Mouse (Mus musculus) cortical plate, adult 2 months (tissue): ENCODE measurements around the gene Dnajc3. TPM values are rescaled to one million over a fixed set of nuclear protein-coding genes. Genes with fewer than 3 reads are reported as not detected.
"Not testable (repeated sequence)": the region's sequence is repeated elsewhere in the genome, so short reads cannot be mapped to it uniquely, and the experiment has no call there.

Experiments
- H3K27ac ChIP-seq: fragments of 200-500 bp; 2 replicates; pipeline ENCODE4 v1.5.1; 2012; ENCODE audit warnings: low read length, control low read depth, inconsistent platforms; ENCODE audit not compliant: insufficient read depth
- H3K4me1 ChIP-seq: fragments of 200-500 bp; 2 replicates; pipeline ENCODE4 v1.6.1; 2011; ENCODE audit warnings: low read length; ENCODE audit not compliant: control insufficient read depth, insufficient read depth
- H3K4me3 ChIP-seq: fragments of 200-500 bp; 2 replicates; pipeline ENCODE4 v1.5.1; 2011; ENCODE audit warnings: mild to moderate bottlenecking, low read length, control low read depth; ENCODE audit not compliant: insufficient read depth
- CTCF ChIP-seq: fragments of 200-500 bp; IDR thresholded peaks from 2 replicates; pipeline ENCODE4 v1.5.1; 2011; ENCODE audit warnings: mild to moderate bottlenecking, control low read depth, low read length; ENCODE audit not compliant: insufficient read depth; ENCODE audit errors: extremely low read depth
- POLR2A ChIP-seq: fragments of 200-500 bp; IDR thresholded peaks from 2 replicates; pipeline ENCODE4 v1.6.1; 2011; ENCODE audit warnings: mild to moderate bottlenecking, low read length, control low read depth; ENCODE audit not compliant: insufficient read depth; ENCODE audit errors: extremely low read depth
- polyA plus RNA-seq: library from polyadenylated mRNA; depleted of rRNA; stranded (reverse); fragments of >200 nt; gene quantifications from 2 replicates; pipeline ENCODE4 v1.2.3, GENCODE M21; 2012

Gene Dnajc3
- polyA plus RNA-seq, 1 experiment = 22.2 TPM

- H3K4me3 ChIP-seq = no peak overlapping the region
- H3K27ac ChIP-seq = no peak overlapping the region
- no peak for TF ChIP-seq POLR2A
- no peak for TF ChIP-seq CTCF
- peaks cover 2% of the 10 kb centered on the region; the same call in 1 of the 2 replicates for H3K4me1 ChIP-seq
Observed at GRCm38 (mm10) chr14:118980358-118980757, 42.6 kb downstream of the Dnajc3 start.

GRCm38 (mm10) chr14:118980890-118981289, 43.1 kb downstream of the Dnajc3 start:
- H3K27ac ChIP-seq = no peak overlapping the region
- H3K4me3 ChIP-seq = no peak overlapping the region
- TF ChIP-seq POLR2A (no peak), CTCF (no peak)
- peaks cover 2% of the 10 kb centered on the region; the same call in 1 of the 2 replicates for H3K4me1 ChIP-seq

- not testable (repeated sequence) for H3K27ac ChIP-seq, H3K4me1 ChIP-seq, H3K4me3 ChIP-seq
Observed at GRCm38 (mm10) chr14:118981711-118982428, 44.1 kb downstream of the Dnajc3 start.

- not testable (repeated sequence) for H3K4me3 ChIP-seq, H3K4me1 ChIP-seq
- 0 out of 2 replicates have a peak overlapping the region, but pooled peaks have one; percentile 64 for H3K27ac ChIP-seq
Observed at GRCm38 (mm10) chr14:118982429-118983045, 44.8 kb downstream of the Dnajc3 start.

- TF ChIP-seq CTCF = no peak
- TF ChIP-seq POLR2A = no peak
- H3K27ac ChIP-seq = no peak overlapping the region
- H3K4me3 ChIP-seq = no peak overlapping the region
- H3K4me1 ChIP-seq = peaks cover 2% of the 10 kb centered on the region; the same call in 1 of the 2 replicates
Observed at GRCm38 (mm10) chr14:118983396-118983795, 45.6 kb downstream of the Dnajc3 start.

- TF ChIP-seq POLR2A = no peak
- TF ChIP-seq CTCF = no peak
- H3K4me3 ChIP-seq = no peak overlapping the region
- no peak overlapping the region for H3K27ac ChIP-seq
- H3K4me1 ChIP-seq = peaks cover 2% of the 10 kb centered on the region; the same call in 1 of the 2 replicates
Observed at GRCm38 (mm10) chr14:118984161-118984560, 46.4 kb downstream of the Dnajc3 start.

GRCm38 (mm10) chr14:118986653-118987522, 49.1 kb downstream of the Dnajc3 start:
- Histone ChIP-seq H3K27ac (no peak overlapping the region), H3K4me3 (no peak overlapping the region), H3K4me1 (no peaks in the 10 kb centered on the region; the same call in 1 of the 2 replicates)
- TF ChIP-seq POLR2A = no peak
- TF ChIP-seq CTCF = peak; percentile 71

GRCm38 (mm10) chr14:118987523-118988496, 50.0 kb downstream of the Dnajc3 start:
- Histone ChIP-seq H3K27ac (no peak overlapping the region), H3K4me1 (no peaks in the 10 kb centered on the region), H3K4me3 (no peak overlapping the region)
- TF ChIP-seq CTCF = no peak
- TF ChIP-seq POLR2A = no peak

- no peak overlapping the region for H3K27ac ChIP-seq
- no peak overlapping the region for H3K4me3 ChIP-seq
- H3K4me1 ChIP-seq = no peaks in the 10 kb centered on the region
- no peak for TF ChIP-seq CTCF
- TF ChIP-seq POLR2A = no peak
Observed at GRCm38 (mm10) chr14:118995226-118995925, 57.6 kb downstream of the Dnajc3 start.
